Mouse (Mus musculus): ENCODE data around the gene Gng2.

The Gng2 gene

GRCm38 (mm10) chr14:19977271-19978024, at the start of gene Gng2:
Gene Gng2 (minus strand): TSS chr14:19977627.
- DNase-seq, result peak in 1 of 2 experiments; percentile 12

DNA sequence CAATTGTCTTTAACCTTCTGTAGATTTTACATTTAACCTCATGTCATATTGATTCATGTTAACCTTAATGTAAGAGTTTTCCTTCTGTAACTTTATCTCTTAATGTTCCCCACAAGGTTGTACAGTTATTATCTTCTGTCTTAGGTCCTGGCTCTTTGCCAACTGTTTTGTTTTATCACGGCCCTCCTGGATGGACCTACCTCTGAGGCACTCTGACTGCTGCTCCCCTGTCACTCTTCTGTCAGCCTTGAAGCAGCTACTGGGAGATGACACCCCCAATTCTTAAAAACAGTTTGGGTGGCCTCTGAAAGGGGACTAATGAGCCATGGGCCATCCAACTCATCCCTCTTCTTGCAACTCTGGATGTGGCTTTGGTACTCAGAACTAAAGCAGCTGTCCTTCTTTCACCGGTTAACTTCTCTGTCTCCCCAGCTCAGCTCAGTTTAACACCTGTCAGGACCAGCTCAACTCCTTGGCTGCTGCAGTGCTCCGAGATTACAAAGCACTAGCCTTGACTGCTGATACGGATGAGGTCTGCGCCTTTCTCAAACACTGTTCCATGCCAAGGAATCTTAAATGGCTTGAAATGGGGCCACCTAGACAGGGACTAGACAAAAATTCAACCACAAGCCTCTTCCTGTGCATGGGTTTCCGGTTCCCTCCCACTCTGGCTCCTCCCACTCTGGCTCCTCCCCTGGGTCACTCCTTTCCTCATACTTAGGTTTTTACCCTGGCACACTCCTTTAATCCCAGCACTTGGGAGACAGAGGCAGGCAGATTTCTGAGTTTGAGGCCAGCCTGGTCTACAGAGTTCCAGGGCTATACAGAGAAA, 47.7 kb upstream of the Gng2 start:
- no peak for DNase-seq

GRCm38 (mm10) chr14:20023939-20024338, 46.5 kb upstream of the Gng2 start:
- DNase-seq, result no peak

GRCm38 (mm10) chr14:20019486-20019885, 42.1 kb upstream of the Gng2 start:
- no peak for DNase-seq

GRCm38 (mm10) chr14:20012506-20013275, 35.3 kb upstream of the Gng2 start:
- no peak for DNase-seq

DNA sequence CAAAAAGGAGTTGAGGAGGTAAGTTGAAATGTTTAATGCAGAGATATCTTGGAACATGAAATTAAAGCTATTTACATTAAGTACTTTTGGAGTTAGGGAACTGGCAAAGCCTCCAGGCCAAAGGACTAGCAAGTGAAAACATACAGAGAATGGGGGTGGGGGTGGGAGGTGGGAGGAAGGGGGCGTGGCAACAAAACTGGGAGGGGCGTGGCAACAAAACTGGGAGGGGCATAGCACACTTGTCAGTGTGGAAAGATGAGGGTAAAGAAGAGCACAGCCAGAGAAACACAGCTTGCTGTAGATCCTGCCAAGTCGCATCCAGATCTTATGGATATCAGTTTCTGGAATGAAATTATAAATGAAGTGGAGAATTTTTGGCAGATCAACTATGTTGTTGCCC, 30.0 kb upstream of the Gng2 start:
- DNase-seq, result no peak

- no peak for DNase-seq
Observed at GRCm38 (mm10) chr14:20004777-20005289, 27.4 kb upstream of the Gng2 start.

DNA sequence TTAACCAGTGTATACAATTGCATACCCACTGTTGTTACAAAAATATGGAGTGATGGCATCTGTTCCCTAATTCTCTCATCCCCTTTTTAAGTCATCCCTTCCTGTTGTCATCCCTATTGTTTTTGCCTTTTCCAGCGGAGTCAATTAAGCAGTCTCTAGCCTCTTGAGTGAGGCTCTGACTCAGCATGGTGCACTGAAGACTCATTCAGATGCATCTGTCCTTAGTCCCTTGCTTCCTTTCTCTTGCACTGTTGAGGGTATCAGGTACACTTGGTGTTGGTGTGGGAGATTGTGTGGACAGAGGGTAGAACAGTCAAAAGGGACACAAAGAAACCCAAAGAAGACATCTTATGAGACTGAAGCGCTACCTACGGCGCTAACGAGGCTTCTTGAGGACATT, 19.4 kb upstream of the Gng2 start:
- DNase-seq, result no peak

DNA sequence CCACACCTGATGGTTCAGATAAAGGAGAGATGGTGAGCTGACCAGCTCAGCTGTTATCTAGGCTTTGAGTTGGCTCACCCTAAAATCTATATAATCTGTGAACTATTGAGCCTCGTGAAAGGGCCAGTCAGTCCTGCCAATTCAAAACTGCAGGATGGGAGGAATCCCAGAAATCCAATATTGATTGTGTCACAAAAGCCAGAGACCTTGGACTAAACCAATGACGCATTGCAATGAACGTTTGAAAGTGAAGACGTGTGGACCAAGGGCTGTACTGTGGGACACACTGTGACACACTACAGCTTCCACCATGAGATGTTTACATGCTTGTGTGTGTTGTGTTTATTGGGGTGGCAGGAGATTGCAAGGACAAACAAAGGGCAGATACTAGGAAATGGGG, 18.5 kb upstream of the Gng2 start:
- DNase-seq, result no peak

- DNase-seq, result no peak
Observed at GRCm38 (mm10) chr14:19994068-19994467, 16.6 kb upstream of the Gng2 start.

- no peak for DNase-seq
Observed at GRCm38 (mm10) chr14:19993570-19993883, 16.1 kb upstream of the Gng2 start.

GRCm38 (mm10) chr14:19992873-19993569, 15.6 kb upstream of the Gng2 start:
- no peak for DNase-seq

DNA sequence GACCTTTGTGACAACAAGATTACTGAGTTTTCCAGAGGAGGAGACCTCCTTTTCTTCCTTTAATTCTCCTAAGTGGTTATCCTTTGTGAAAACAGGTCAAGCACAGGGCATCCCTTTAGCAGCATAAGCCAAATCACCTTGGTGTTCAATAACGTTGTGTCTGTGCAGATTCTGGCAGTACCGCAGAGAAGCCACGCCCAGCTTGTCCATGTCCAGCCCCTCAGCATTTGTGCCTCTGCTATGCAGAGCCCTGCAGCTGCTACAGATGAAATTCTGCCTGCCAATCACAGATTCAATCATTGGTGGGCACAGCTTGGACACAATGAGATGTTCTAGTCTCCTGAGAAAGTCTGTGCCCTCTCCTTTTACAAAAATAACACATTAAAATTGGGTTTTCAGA, 14.4 kb upstream of the Gng2 start:
- no peak for DNase-seq

- DNase-seq, result no peak
Observed at GRCm38 (mm10) chr14:19990436-19990993, 13.1 kb upstream of the Gng2 start.

GRCm38 (mm10) chr14:19988410-19988809, 11.0 kb upstream of the Gng2 start:
- no peak for DNase-seq

DNA sequence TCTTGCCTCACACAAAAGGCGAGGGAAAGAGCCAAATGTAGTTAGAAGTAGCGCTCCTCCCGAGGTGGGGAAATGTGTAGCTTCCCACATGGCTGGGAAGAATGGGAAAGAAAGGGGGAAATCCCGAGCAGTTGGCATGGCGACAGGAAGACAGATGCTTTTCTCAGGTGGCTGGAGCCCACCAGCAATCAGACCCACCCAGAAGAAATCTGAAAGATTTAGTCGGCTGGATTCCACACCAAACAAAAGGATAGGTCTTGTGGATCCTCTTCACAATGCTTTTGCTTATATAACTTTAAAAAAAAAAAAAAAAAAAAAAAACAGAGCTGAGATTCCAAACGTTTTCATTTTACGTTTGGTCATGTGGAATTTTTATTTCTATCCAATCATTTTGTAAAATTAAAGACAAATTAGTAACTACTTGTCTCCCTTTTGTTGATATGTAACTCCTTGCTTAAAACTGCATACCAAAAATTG, 10.0 kb upstream of the Gng2 start:
- no peak for DNase-seq

DNA sequence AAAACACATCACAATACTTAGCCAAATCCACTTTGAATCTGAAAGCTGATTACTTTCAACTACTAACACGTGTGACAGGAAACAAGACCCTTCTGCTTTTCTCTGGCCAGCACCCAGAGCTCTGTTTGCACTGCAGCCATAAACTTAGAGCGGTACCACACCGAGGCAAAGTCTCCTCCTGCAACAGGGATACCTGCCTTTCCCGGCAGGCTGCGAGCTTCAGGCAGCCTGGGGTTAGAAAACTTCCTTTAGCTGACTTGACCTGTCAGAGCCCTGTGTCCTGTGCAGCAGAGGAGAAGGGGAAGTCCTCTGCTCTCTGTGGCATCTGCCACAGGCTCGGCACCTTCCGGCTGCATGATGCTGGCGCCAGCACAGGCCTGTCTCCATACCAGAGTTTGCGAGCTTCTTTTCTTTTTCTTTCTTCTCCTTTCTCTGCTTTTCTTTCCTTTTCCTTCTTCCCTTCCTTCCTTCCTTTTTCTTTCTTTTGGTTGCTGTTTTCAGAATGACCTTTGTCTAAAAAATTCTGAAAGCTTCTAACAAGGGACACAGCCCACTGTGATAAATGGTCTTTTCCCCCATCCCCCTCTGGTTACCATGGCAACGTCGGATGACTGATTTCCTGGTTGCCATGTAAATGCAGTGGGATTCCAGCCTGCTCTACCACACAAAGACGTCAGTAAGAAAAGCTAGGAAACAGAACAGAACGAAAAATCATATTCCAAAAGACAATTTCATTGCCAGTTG, 9.4 kb upstream of the Gng2 start:
- DNase-seq, result peak; percentile 60 to 70

DNA sequence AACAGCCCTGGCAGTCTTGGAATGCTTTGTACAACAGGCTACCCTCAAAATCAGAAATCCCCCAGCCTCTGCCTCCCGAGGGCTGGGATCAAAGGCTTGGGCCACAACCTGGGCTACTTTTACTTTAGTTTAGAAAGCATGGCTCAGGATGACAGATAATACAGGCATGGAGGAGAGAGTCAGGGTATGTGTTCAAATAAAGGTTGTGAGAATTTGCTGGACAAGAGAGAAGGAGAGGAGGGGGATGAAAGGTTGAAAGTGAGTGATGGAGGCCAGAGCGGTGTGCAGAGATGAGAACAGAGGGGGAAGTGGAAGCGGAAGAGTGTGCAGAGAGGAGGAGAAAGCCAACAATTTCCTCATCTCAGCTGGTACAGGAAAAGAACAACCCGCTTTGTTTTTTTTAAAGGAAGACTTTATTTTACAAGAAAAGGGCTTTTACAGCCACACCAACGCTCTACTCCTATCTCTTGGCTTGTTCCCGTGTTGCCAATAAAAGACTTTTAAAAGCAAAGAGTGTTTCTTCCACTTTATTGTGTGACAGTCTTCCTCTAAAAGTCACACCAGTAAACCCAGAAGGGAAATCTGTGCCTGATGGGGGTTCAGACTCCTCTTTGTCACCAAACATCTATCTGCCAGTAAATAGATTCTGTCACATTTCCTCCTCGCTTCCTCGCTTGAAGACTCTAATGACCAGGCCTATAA, 8.6 kb upstream of the Gng2 start:
- DNase-seq, result no peak

DNA sequence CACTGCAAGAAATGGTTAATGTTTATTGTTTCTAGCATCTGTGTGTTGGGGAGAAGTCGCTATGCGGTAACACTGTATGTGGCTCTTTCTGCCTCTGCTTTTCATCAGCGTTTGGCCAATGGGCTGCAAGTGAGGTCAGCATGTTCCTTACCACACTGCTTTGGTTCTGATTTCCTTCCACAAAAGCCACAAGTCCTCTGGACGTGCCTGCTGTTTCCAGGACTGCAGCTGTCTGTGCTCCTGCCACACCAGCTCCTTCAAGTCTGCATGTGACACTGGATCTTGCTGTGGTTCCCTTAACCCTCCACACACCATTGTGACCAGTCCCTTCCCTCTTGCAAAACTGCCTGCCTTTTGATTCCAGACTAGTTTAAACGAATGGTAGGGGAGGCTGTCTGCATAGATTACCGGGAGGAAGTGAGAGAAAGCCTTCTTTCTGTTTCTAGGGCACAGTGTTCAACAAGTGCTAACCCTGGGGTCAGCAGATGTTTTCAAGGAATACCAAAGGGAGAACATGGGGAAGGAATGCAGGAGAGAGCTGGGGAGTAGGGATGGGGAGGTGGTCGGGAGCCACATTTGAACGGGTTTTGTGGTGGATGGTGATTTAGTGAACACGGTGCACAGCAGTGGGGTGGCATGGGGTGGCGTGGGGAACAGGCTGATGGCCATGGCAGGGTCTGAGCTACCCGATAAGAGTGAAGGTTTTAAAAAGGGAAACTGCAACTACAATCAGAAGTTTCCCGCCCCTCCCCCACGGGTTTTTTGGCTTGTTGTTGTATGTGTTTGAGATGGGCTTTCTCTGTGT, 7.9 kb upstream of the Gng2 start:
- DNase-seq, result no peak

Data from cerebellum, postnatal 36 days (tissue).